Comparison of ENCODE assay signal across 19 mouse cellular contexts in genomic region chr19:48727048-48727447, GRCm38 (mm10).
A peak's percentile ranks its signal among the peaks of the same experiment; 100 is the strongest.
DNase-seq lines count a peak whose midpoint lies in the region; ATAC-seq and TF ChIP-seq lines count a peak whose summit lies in the region.
"Had no signal": no experiment of that assay in that cellular context is flagged by ENCODE, and none has a peak within 500 bp of the region (broad histone marks: within the 10 kb centered on the region; RNA-seq: fewer than 3 reads in every experiment).

No protein-coding gene starts in this region.

- whole genome bisulfite sequencing in forebrain, postnatal 0 days: 14% methylated on average over 3 of the region's 3 CpGs
- WGBS in forebrain, embryonic 13.5 days: 11% methylated on average over 3 of the region's 3 CpGs
- WGBS in midbrain, embryonic 11.5 days: 52% methylated on average over 3 of the region's 3 CpGs
- WGBS in midbrain, embryonic 16.5 days: 23% methylated on average over 3 of the region's 3 CpGs
- 29% methylated on average over 3 of the region's 3 CpGs for WGBS in midbrain, embryonic 14.5 days

- H3K27ac ChIP-seq in forebrain, postnatal 0 days (ENCODE audit: low read depth, low read length): no peak overlapping the region
- no peak overlapping the region for H3K27ac ChIP-seq in forebrain, embryonic 13.5 days
- no peak overlapping the region for H3K27ac ChIP-seq in midbrain, embryonic 11.5 days (ENCODE audit: low read depth, low read length)
- no peak overlapping the region for H3K27ac ChIP-seq in midbrain, embryonic 16.5 days (ENCODE audit: low read length)
- no peak overlapping the region for H3K27ac ChIP-seq in midbrain, embryonic 14.5 days (replicated peaks; ENCODE audit: low read depth, low read length)
- H3K27ac ChIP-seq: embryonic facial prominence, embryonic 12.5 days; heart, adult 2 months; heart, embryonic 15.5 days; hindbrain, embryonic 15.5 days had no signal

- H3K4me3 ChIP-seq in forebrain, postnatal 0 days (ENCODE audit: low read depth, low read length): no peak overlapping the region
- no peak overlapping the region for H3K4me3 ChIP-seq in forebrain, embryonic 13.5 days
- no peak overlapping the region for H3K4me3 ChIP-seq in midbrain, embryonic 11.5 days (ENCODE audit: low read depth, low read length)
- H3K4me3 ChIP-seq in midbrain, embryonic 16.5 days (ENCODE audit: low read depth, low read length): no peak overlapping the region
- no peak overlapping the region for H3K4me3 ChIP-seq in midbrain, embryonic 14.5 days (replicated peaks; ENCODE audit: low read depth, low read length)
- H3K4me3 ChIP-seq: embryonic facial prominence, embryonic 12.5 days; heart, adult 2 months; heart, embryonic 15.5 days; hindbrain, embryonic 15.5 days had no signal

- DNase-seq in forebrain, postnatal 0 days: peak; percentile 8
- DNase-seq in midbrain, embryonic 11.5 days (ENCODE audit: low spot score, missing footprints): peak; percentile 53
- peak; percentile 42 for DNase-seq in midbrain, embryonic 14.5 days
- DNase-seq in cerebellum, adult 9-11 months: no peak
- DNase-seq: adrenal gland, adult 8-10 months; adrenal gland, postnatal 36 days; cerebellum, adult 11 months; cerebellum, adult 8-10 months; cerebellum, postnatal 25 days; gastrocnemius, postnatal 14 days; heart, adult 2 months; heart, postnatal 14 days had no signal

- no peak overlapping the region for H3K4me2 ChIP-seq in forebrain, postnatal 0 days (ENCODE audit: low read depth)
- no peak overlapping the region for H3K4me2 ChIP-seq in forebrain, embryonic 13.5 days
- H3K4me2 ChIP-seq in midbrain, embryonic 11.5 days: no peak overlapping the region
- H3K4me2 ChIP-seq in midbrain, embryonic 16.5 days (ENCODE audit: low read length): no peak overlapping the region
- H3K4me2 ChIP-seq in midbrain, embryonic 14.5 days (ENCODE audit: low read length): no peak overlapping the region
- H3K4me2 ChIP-seq: embryonic facial prominence, embryonic 12.5 days; heart, embryonic 11.5 days; heart, embryonic 15.5 days; hindbrain, embryonic 15.5 days had no signal

- no peaks in the 10 kb centered on the region for H3K36me3 ChIP-seq in forebrain, postnatal 0 days (ENCODE audit: insufficient read depth)
- H3K36me3 ChIP-seq in forebrain, embryonic 13.5 days (ENCODE audit: poor library complexity, severe bottlenecking): no peaks in the 10 kb centered on the region
- no peaks in the 10 kb centered on the region for H3K36me3 ChIP-seq in midbrain, embryonic 11.5 days (ENCODE audit: control insufficient read depth, insufficient read depth, low read length)
- H3K36me3 ChIP-seq in midbrain, embryonic 16.5 days (ENCODE audit: control insufficient read depth, insufficient read depth, low read length): no peaks in the 10 kb centered on the region
- H3K36me3 ChIP-seq in midbrain, embryonic 14.5 days (ENCODE audit: control insufficient read depth, insufficient read depth, low read length): no peaks in the 10 kb centered on the region
- H3K36me3 ChIP-seq: embryonic facial prominence, embryonic 12.5 days; heart, embryonic 15.5 days; hindbrain, embryonic 15.5 days had no signal

- no peak overlapping the region for H3K9ac ChIP-seq in forebrain, postnatal 0 days
- no peak overlapping the region for H3K9ac ChIP-seq in forebrain, embryonic 13.5 days
- no peak overlapping the region for H3K9ac ChIP-seq in midbrain, embryonic 11.5 days (ENCODE audit: low read length)
- H3K9ac ChIP-seq in midbrain, embryonic 16.5 days (ENCODE audit: low read depth, low read length): no peak overlapping the region
- H3K9ac ChIP-seq in midbrain, embryonic 14.5 days (replicated peaks; ENCODE audit: low read length): no peak overlapping the region
- H3K9ac ChIP-seq: embryonic facial prominence, embryonic 12.5 days; heart, embryonic 15.5 days; hindbrain, embryonic 15.5 days had no signal

- H3K9me3 ChIP-seq in forebrain, postnatal 0 days (ENCODE audit: low read length): no peaks in the 10 kb centered on the region
- no peaks in the 10 kb centered on the region for H3K9me3 ChIP-seq in forebrain, embryonic 13.5 days (replicated peaks)
- no peaks in the 10 kb centered on the region for H3K9me3 ChIP-seq in midbrain, embryonic 11.5 days (ENCODE audit: control insufficient read depth, low read length)
- no peaks in the 10 kb centered on the region for H3K9me3 ChIP-seq in midbrain, embryonic 16.5 days (replicated peaks; ENCODE audit: control insufficient read depth, low read length, poor library complexity, severe bottlenecking)
- no peaks in the 10 kb centered on the region for H3K9me3 ChIP-seq in midbrain, embryonic 14.5 days (ENCODE audit: control insufficient read depth, low read length)
- H3K9me3 ChIP-seq: embryonic facial prominence, embryonic 12.5 days; heart, embryonic 15.5 days; hindbrain, embryonic 15.5 days had no signal

- H3K27me3 ChIP-seq in forebrain, postnatal 0 days (ENCODE audit: insufficient read depth, low read length): no peaks in the 10 kb centered on the region
- H3K27me3 ChIP-seq in forebrain, embryonic 13.5 days: peaks cover 11% of the 10 kb centered on the region; the same call in 1 of the 2 replicates
- H3K27me3 ChIP-seq in midbrain, embryonic 11.5 days (ENCODE audit: control insufficient read depth, insufficient read depth, low read length): no peaks in the 10 kb centered on the region
- no peaks in the 10 kb centered on the region for H3K27me3 ChIP-seq in midbrain, embryonic 16.5 days (ENCODE audit: control insufficient read depth, insufficient read depth, low read depth, low read length)
- no peaks in the 10 kb centered on the region for H3K27me3 ChIP-seq in midbrain, embryonic 14.5 days (ENCODE audit: control insufficient read depth, insufficient read depth, low read length)
- H3K27me3 ChIP-seq: embryonic facial prominence, embryonic 12.5 days; heart, embryonic 15.5 days; hindbrain, embryonic 15.5 days had no signal

- TF ChIP-seq CTCF in forebrain, postnatal 0 days (IDR thresholded peaks at IDR 0.05; ENCODE audit: low read depth): no peak

- 0 out of 2 replicates have a peak, but pooled peaks have one; percentile 14 for ATAC-seq in forebrain, postnatal 0 days
- ATAC-seq in forebrain, embryonic 13.5 days: no peak
- no peak for ATAC-seq in midbrain, embryonic 11.5 days (ENCODE audit: low FRiP score)
- ATAC-seq in midbrain, embryonic 16.5 days: no peak
- ATAC-seq in midbrain, embryonic 14.5 days (ENCODE audit: low FRiP score, low TSS enrichment): no peak
- ATAC-seq: intestine, embryonic 16.5 days had no signal

- H3K4me1 ChIP-seq in forebrain, postnatal 0 days (ENCODE audit: insufficient read depth): peaks cover 5% of the 10 kb centered on the region; the same call in 1 of the 2 replicates
- H3K4me1 ChIP-seq in forebrain, embryonic 13.5 days: peaks cover 21% of the 10 kb centered on the region
- H3K4me1 ChIP-seq in midbrain, embryonic 11.5 days (ENCODE audit: control insufficient read depth, insufficient read depth, low read length): peaks cover 4% of the 10 kb centered on the region; the same call in 1 of the 2 replicates
- peaks cover 16% of the 10 kb centered on the region; the same call in 1 of the 2 replicates for H3K4me1 ChIP-seq in midbrain, embryonic 16.5 days (ENCODE audit: control insufficient read depth, insufficient read depth, low read length)
- peaks cover 15% of the 10 kb centered on the region for H3K4me1 ChIP-seq in midbrain, embryonic 14.5 days (ENCODE audit: control insufficient read depth, insufficient read depth, low read length)
- H3K4me1 ChIP-seq: embryonic facial prominence, embryonic 12.5 days; heart, embryonic 15.5 days had no signal
